Mouse (Mus musculus): ENCODE results near the gene Cntn4.
"Not testable (repeated sequence)": the region's sequence is repeated elsewhere in the genome, so short reads cannot be mapped to it uniquely, and the experiment has no call there.

Cntn4 gene

DNA sequence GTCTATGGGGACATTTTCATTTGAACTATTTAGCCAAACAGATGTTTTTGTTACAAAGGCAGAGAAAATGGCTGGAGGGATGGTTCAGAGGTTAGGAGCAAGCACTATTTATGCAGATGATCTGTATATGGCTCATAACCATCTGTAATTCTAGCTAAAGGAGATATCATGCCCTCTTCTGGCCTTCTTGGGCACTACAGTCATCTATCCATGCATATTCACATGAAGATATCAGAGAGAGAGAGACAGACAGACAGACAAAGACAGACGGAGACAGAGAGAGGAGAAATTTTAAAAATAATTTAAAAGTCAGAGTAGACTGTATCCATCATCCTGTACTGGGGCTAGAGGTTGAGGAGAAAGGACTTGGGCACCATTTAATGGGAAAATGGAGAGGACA is 652.2 kb downstream of the Cntn4 start:
- DNase-seq (ENCODE audit: low read depth, low spot score) = no peak

DNA sequence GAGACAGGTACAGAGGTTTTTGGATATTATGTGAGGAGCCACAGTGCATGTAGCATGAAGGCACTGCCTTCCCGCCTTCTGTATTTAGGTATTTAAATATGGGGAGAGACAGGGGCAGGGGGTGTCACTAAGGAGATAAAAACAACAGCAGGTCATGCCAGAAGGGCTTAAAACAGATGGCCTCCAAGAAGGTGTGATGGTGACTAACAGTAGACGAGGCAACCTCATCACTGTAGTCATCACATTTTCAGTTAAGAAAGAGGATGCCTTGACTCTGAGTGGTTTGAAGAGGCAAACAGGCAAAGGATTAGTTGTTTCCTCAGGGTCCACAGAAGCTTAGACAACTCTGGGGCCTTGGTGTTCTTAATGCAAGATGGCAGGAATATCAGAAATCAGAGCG is 655.0 kb downstream of the Cntn4 start:
- DNase-seq (ENCODE audit: low read depth, low spot score) = no peak

DNA sequence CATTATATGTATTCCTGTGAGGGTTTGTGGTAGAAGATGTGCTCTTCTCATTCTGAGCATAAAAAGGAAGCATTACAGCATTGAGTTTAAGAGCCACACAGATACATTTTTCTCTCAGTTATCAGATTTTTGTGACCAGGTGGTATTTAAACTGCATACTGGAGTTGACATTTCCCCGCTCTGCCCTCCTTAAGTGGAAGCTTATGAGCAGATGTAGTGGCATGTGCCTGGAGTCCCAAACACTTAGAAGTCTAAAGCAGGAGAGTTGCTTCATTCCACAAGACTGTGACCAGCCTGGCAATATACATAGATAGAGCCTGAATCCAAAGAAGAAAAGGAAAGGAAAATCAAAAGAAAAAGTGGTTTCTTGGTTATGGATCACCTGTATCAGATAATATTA is 655.5 kb downstream of the Cntn4 start:
- no peak for DNase-seq (ENCODE audit: low read depth, low spot score)

DNA sequence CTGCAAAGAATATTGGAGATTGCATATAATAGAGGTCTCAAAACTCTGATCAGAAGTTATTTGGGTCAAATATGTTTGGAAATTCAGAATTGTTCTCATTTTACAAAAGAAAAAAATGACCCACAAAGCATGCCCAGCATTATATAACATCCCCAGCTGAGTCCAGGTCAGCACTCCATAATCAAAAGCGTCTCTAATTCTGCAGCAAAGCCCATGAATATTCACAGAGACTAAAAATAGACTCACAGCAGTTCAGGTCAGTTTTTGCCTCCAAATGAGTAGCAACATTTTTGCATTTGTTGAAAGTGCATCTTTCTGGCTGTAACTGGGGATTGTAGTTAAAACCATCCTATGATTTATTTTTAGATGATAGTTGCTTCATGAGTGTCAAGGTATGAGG is 657.6 kb downstream of the Cntn4 start:
- DNase-seq (ENCODE audit: low read depth, low spot score) = no peak

DNA sequence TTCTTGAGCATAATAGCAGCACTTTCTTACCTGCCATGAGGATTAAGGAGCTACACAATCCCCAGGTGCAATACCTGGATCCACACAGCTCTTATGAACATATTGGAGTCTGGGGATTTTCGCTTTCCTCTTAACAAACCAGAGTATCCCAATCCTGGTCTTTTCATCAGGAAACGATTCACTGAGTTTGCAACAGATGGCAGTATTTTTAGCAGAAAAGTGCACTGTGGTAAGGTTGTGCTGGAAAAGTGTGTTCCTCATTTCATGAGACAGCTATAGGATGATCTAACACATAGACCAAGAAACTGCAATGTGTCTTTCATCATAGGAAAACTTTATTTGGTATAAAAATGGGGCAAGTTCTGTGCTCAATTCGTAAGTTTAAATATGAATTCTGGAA is 659.3 kb downstream of the Cntn4 start:
- no peak for DNase-seq (ENCODE audit: low read depth, low spot score)

DNA sequence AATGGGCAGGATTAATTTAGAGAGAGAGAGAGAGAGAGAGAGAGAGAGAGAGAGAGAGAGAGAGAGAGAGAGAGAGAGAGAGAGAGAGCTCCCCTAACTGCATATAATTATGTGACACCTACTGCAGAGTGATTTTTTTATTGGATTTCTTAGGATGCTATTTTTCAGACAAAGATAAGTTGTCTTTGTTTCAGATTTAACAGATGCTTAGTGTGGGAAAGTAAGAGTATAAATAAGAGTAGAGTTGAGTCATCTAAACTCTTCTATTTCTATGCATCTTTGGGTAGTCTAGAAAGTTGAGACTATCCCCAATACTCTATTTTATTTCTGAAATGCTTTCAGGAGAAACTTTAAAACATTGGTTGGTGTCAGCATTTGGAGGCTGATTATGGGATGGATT is 660.4 kb downstream of the Cntn4 start:
- DNase-seq (ENCODE audit: low read depth, low spot score) = no peak

DNA sequence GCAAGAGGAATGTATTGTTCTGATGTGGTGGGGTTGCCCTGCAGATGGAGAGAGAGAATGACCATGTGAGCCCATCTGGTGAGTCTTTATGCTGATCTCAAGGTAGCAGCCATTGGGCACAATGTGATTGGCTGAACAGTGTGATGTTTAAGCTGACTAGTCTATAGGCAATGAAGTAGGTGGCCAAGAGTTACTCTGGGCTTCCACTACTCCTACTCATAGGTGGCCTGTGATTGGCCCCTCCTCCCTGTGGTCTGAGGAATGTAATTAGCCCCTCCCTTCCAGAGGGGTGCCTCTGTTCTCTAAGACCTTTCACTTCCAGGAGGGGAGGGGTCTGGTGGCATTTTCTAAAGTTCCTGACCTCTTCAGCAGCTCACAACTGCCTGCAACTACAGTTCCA is 663.7 kb downstream of the Cntn4 start:
- no peak for DNase-seq (ENCODE audit: low read depth, low spot score)

DNA sequence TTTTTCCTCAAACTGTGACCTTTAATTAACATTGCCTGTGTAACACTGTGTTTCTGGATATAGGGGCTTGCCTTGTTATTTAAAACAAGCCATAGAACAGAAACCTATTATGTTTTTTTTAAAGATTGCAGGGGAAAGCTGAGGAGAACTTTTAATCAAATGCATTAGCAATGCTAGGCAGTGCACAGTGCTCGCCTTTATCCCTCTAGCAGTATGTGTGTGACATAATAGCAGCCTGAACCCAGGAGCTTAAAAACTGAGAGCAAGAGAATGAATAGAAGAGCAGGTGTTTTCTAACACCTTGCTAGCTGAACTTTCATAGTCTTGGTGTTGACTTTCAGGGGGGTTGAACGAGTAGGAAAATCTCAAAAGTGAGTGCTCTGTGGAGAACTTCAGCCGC is 672.6 kb downstream of the Cntn4 start:
- no peak for DNase-seq (ENCODE audit: low read depth, low spot score)

DNA sequence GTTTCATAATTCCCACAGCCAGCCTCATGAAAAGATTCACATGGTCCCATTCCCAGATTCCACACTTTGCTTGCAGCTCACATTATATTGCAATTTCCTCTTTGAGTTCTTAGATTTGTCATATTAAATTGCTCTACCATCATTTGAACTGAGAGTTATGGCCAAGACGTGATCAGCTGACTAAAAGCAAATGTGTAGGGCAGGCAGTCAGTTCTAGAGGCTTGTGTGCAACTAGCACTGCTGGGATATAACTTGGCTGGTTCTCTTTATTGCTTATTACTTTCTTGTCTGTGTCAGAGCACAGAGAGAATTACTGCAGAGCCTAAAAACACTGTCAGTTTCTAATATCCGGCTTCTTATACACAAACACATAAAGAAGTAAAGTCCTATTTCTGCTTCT is 673.9 kb downstream of the Cntn4 start:
- DNase-seq (ENCODE audit: low read depth, low spot score) = no peak

DNA sequence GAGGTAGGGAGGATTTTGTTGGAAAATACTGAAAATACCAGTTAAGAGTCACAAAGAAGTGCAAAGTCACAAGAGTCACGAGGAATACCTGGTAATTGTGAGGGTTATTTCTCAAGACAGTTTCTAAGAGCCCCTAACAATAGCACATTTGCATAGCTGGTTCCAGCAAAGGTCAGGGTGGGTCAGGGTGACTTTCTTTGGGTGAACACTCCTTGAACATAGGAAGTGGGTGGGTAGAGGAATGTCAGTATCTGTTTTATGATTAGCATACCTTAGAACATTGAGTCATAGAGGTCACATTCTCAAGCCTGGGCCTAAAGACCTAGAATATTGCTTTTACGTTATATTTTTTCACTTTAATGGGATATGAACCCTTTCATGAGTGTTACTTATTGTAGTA is 681.3 kb downstream of the Cntn4 start:
- DNase-seq (ENCODE audit: low read depth, low spot score) = not testable (repeated sequence)

DNA sequence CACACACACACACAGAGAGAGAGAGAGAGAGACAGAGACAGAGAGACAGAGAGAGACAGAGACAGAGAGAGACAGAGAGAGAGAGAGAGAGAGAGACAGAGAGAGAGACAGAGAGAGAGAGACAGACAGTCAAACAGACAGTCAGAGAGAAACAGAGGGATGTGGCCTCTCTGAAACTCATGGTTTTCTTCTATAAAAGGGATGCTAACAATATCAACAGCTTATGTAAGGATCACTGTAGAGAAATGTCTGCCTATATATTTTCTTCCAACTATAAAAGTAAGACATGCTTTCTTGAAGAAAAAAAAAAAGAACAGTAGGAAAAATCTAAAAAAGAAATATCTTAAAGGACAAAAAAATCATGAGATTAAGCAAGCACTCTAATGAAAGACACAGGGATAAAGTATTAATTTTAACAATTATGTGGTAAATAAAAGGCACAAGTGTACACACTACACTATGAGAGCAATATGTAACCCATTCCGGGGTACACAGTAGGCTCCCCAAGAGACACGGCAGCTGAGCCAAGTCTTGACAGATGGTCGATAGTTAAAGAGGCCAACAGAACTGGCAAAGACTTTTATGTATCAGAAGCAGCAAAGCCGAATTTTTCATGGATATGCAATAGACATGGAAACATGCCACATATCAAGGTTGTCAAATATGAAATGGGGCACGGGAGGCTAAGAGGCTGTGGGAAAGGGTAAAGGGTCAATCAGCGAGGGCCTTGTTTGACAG is 704.0 kb downstream of the Cntn4 start:
- no peak for DNase-seq (ENCODE audit: low read depth, low spot score)

DNA sequence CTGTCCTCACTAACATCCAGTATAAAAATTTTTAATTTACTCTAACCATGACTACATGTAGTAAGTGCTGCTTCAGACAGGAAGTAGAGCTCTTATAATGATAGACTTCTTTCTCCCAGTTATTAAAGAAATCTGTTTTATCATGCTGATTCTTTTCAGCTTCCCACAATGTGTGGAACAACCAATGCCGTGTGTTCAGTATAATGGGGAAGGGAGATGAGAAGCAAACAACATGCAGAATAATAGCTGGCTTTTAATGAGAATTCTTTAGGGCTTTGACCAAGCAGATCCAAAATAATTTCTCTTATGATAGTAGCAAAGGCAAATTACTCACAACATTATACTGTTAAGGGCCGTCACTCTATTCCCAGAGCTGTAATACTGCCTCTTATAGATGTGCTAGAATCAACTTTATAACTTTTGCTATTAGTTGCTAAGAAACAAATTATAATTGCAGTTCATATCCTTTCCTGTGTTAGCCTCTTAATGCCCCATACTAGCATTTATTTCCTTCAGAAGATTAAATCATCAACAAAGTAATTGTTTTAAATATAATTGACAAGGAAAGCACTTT is 710.5 kb downstream of the Cntn4 start:
- DNase-seq (ENCODE audit: low read depth, low spot score) = no peak

DNA sequence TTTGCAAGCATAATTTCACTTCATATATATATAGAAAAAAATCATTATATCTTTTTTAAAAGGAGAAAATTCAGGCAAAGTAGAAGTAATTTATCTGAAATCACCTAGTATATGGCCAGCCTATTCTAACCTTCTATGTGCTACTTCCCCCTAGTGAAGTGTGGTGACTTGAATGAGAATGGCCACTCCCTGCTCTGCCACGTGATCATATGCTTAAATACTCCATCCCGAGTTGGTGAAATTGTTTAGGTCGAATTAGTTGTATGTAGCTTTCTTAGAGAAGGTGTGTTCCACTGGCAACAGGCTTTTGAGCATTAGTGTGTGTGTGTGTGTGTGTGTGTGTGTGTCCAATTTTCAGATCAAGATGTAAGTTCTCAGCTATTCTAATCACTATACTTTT is 730.6 kb downstream of the Cntn4 start:
- no peak for DNase-seq (ENCODE audit: low read depth, low spot score)

DNA sequence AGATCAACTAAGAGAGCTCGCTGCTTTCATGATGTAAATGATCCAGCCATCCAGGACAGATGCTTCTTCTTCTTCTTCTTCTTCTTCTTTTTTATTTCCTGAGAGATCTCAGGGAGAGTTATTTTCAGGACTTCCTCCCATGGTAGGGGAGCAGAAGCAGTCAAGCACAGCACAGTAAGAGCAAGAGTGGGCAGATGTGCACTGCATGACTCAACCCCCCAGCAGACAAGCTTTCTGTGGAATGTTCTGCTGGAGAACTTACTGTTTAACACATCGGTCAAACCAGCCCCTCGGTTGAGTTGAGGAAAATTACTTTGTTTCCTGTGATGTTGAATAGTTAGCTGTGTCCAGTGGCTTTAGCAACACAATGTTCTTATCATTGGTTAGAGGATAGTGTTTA is 731.2 kb downstream of the Cntn4 start:
- DNase-seq (ENCODE audit: low read depth, low spot score) = no peak

DNA sequence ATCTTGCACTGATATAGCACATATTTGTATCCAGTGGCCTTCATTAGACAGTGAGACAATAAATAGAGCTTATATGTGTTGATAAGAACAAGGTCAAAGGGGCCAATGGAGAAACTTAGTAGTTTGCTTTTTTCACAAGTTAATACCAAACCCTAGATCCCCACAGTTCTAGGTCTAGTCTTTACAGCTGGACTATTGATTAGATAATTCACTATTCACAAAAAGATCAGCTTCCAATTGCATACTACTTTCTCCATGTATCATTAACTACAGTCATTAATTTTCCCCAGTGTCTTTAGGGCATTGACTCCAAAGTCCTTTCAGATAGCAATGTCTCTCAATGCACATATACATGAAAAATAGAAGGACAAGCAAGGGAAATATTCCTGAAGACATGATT is 745.5 kb downstream of the Cntn4 start:
- DNase-seq (ENCODE audit: low read depth, low spot score) = no peak

DNA sequence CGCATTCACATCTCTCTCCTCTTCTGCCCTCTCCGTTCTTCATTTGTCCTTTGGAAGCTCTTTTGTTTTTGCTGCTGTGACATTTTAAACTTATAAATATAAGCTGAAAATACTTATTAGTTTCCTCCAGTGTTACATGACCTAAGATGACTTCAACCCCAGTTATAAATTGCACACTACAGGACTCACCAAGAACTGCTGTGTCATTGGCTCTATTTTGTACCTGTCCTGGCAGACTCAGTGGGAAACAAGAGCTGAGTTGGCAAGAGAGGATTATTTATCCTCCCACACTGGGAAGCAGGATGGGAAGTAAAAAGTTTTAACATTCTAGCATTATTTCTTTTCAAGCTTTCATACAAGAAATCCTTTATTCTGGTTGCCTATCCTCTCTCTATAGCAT is 746.0 kb downstream of the Cntn4 start:
- DNase-seq (ENCODE audit: low read depth, low spot score) = no peak

DNA sequence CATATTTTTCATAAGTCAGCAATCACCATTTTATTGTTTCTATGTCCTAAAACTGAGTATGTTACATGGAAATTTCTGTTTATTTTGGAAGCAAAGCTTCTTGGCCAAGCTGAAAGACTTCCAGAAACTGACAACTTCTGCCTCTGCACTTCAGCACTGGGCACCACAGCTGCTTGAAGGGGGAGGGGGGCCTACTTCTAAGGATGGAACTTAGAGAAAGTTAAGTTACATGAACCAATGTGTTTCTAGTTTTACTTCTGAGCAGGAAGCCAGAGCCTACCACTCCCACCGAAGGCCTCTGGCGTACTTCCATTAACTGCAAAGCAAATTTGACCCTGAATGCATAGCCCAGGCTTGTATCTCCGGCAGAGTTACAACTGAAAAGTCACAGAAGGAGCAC is 749.2 kb downstream of the Cntn4 start:
- no peak for DNase-seq (ENCODE audit: low read depth, low spot score)

DNA sequence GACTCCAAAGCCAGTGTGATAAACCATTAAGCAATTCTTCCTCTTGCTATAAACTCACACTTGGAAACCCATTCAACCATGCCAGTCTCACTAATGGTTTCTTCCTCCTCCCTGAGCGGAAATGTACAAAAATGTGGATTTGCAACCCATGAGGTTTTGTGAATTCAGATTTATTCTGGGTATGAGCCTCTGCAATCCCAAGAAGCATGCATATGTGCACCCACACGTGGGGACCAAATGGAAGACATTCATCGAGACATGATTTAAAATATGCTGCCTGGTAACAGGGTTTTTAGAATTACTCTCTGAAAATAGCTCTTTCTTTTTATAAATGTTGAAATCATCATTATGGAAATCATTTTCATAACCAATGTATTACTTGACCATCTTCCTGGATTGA is 754.0 kb downstream of the Cntn4 start:
- no peak for DNase-seq (ENCODE audit: low read depth, low spot score)

DNA sequence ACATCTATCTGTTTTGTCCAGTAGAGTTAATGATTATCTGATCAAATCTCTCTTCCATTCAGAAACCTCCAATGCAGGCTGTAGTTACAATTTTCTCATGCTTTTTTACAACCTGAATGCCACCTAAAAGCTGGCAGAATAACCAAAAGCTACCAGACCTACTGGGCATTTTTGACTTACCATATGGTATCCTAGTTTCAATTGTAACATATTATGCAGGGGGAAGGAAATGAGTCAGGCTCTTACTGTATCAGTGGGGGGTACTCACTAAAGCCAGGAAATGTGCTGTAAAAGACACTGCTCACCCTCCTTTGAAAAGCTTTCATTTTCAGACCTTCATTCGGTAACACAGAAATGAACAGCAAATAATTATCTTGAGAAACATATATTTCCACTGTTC is 763.3 kb downstream of the Cntn4 start:
- DNase-seq (ENCODE audit: low read depth, low spot score) = no peak

DNA sequence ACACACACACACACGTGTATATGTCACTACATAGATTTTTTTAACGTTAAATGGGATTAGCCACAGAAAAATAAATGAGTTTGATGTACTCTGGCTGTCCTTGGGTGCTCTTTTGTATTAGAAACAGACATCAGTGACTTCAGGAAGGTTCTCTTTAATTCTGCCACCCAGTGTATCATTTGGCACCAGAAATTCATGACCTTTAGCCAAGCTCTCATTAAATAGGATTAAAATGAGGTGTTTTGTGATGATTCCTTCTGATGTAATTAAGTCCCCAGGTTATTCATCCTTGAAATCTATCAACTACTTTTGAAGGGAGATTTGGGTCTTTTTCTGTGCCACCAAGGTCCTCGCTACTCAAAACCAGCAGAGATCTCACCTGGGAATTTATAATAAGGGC is 763.8 kb downstream of the Cntn4 start:
- DNase-seq (ENCODE audit: low read depth, low spot score) = no peak

DNA sequence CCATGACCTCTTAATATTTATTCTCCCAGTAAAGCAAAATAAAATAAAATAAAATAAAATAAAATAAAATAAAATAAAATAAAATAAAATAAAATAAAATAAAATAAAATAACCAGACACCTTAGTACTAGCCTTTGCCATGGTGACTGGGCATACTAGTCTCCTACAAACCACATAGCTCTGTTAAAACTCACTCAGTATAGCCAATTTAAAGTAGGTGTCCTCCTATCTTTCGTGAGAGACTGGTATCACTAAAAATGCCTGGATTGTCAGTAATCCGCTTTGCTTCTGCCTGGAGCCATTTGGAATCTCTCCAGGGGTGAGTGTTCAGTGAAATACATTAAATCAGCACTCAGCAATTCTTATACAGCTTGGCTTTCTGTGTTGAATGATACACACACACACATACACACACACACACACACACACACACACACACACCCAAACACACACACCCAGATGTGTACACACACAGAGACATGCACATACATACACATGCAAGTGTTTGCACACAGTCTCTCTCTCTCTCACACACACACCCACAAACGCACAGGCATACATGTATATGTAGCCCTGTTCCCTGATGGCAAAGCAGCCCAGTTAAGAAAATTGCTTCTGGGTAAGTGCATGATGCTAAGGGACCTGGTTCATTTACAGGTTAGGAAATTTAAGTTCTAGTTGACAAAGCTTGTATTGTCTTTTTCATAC is 776.8 kb downstream of the Cntn4 start:
- no peak for DNase-seq (ENCODE audit: low read depth, low spot score)

DNA sequence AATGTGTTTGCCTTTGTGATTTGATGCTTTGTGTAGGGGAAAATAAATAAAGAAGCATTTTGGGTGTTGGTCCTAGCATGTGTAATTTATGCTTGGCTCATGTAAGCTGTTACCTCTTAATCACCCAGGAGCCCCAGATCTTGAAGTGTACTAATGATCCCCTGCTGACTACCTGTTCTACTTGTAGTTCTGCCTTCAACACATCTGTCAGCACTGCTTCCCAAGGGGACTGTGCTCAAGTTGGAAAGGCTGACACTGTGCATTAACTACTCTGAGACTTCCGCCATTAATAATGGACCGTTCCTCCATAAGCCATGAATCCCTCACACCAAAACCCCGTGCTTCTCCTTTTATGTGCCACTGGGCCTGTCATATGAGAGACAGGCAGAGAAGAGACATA is 778.2 kb downstream of the Cntn4 start:
- DNase-seq (ENCODE audit: low read depth, low spot score) = no peak

DNA sequence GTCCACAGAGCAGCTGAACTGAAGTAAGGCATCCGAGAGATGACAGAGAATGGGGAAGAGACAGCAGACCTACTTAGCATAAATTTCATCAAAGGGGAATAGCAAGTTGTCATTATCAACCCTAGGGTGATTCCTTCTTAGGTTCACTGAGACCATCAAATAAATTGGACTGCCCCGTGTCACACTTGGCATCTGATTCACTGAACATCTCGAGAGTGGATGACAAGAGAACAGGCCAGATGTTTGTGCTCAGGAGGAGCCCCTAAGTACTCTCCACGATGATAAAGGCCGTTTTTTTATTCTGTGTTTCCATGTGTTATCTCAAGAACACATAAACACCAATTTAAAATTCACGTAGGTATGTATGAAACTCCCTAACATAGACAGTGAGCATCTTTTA is 780.7 kb downstream of the Cntn4 start:
- DNase-seq (ENCODE audit: low read depth, low spot score) = no peak
